Mouse (Mus musculus) v-Abl transformed pro-B cells (cell line): ENCODE measurements at regions not wholly inside any gene's neighbourhood (a gene's known extent, or its start where the extent isn't known, plus 50 kb on each side); places are given as distances from the start of the nearest gene placed in this dataset.

Experiments
- in situ Hi-C, 2 experiments: fragments of 400-800 bp; cut with MboI; formaldehyde crosslinking; loops; one replicate each; pipeline ENCODE4 v1.15.1; 2025; ENCODE audit not compliant: unreplicated experiment in 2 of 2

- in situ Hi-C loops: loop anchor here (5.0 to 10.0 kb wide), 3 partner anchors 145 to 645 kb away; no protein-coding TSS in a partner anchor
These were observed 207.7 kb downstream of the Tle4 start for GRCm38 (mm10) chr19:14389881-14390837.

DNA sequence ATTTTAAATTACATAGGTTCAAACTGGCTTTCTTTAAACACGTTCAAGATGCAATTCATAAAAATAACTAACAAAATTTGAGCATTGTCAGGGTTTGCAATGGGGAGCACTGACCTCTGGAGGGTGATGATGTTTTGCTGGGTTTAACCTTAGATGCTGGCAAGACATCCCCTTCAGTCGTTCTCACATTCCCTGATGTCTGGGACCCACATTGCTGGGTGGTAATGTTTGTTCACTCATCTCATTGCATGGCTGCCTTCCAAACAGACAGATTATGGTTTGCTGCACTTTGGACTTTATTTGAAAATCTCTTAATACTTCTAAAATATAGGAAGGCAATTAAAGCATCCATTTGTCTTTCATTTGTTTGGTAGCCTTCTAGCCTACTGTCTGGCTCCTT lies 206.9 kb downstream of the Tle4 start:
- in situ Hi-C loops: no loop called here
